Mouse (Mus musculus) left cerebral cortex, adult 18-20 months (tissue): ENCODE measurements around the gene Pik3cd. TPM values are rescaled to one million over a fixed set of nuclear protein-coding genes. Genes with fewer than 3 reads are reported as not detected.
A peak's percentile ranks its signal among the peaks of the same experiment; 100 is the strongest.
"Not testable (repeated sequence)": the region's sequence is repeated elsewhere in the genome, so short reads cannot be mapped to it uniquely, and the experiment has no call there.

ENCODE experiments used
- DNase-seq, 2 experiments: peaks; one replicate each; pipeline ENCODE4 v3.0.0; 2021 to 2022; ENCODE audit warnings: low spot score in 2 of 2, mixed read lengths in 1 of 2
- total RNA-seq, 2 experiments: library from RNA; stranded (reverse); gene quantifications; 2 replicates each; pipeline ENCODE4 v1.2.3; 2021

The Pik3cd gene
- total RNA-seq, 2 experiments from 2014 or later, result 23.8 to 24.9 TPM

GRCm38 (mm10) chr4:149654232-149654631, 48.1 kb downstream of the Pik3cd start:
- peak in 1 of 2 experiments; percentile 60 for DNase-seq

DNA sequence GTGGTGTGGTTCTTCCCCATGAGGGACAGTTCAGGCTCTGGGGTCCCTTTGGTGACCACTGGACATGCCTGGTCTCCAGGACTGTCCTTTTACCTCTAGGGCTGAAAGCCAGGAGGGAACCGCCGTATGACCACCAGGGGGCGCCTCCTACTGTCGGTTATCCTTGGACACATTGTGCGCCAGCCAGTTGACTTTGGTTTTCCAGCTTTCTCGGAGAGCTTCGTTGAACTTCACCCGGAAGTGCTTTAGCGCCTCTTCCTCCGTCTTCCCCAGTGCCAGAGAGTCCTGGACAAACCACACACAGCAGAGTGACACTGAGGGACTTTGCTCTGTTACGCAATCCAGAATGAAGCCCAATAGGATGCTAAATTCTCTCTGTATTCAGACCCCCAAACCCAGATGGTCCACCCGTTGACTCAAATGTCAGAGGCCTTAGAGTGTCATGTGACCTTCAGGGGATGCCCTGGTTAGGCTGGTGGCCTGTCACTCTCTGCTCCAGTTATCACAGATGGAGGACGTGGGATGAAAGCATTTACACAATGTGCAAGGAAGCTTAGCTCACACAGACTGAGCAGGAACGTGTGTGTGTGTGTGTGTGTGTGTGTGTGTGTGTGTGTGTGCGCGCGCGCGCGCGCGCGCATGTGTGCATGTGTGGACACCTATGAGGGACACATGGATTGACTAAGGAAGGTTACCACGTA, 51.7 kb downstream of the Pik3cd start:
- DNase-seq, result peak; percentile 73 to 78

GRCm38 (mm10) chr4:149648031-149648805, 54.2 kb downstream of the Pik3cd start:
- peak; percentile 49 to 63 for DNase-seq

DNA sequence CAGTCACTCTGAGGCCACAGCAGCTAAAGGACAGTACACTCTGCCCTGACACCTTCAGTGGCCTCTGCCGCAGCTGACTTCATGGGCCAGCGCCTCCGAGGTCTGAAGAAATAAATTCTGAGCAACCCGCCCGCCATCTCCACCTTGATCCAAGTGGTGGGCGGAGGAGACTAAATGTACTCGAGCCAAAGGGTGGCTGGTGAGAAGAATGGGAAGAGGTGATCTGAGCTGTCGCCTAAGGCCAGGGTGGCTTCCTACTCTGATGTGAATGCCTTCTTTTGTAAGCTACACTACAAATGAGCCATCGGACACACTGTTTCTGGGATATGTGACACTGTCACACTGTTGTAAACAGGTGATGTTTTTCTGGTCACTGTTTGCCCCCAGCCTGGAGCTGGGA, 56.6 kb downstream of the Pik3cd start:
- no peak for DNase-seq

- no peak for DNase-seq
These were observed 60.4 kb downstream of the Pik3cd start for GRCm38 (mm10) chr4:149641956-149642355.

GRCm38 (mm10) chr4:149641400-149641799, 61.0 kb downstream of the Pik3cd start:
- no peak for DNase-seq

- no peak for DNase-seq
These were observed 61.5 kb downstream of the Pik3cd start for GRCm38 (mm10) chr4:149640831-149641230.

- no peak for DNase-seq
These were observed 64.4 kb downstream of the Pik3cd start for GRCm38 (mm10) chr4:149637942-149638341.

- DNase-seq, result no peak
These were observed 66.4 kb downstream of the Pik3cd start for GRCm38 (mm10) chr4:149635915-149636415.

DNA sequence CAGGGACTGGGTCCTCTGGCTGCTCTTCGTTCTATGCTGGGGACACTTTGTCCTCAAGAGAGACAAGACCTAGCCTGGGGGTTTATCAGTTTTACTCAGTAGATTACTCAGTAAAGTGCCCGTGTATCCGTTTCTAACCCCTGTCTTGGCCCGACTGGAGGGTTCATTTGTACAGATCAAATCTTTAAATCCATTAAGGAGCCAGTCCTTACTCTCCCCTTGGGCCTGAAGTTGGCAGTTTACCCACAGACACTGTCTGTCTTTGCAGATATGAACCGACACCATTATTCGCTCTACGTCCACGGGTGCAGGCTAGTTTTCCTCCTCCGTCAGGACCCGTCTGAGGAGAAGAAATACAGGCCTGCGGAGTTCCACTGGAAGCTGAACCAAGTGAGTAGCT, 67.4 kb downstream of the Pik3cd start:
- no peak for DNase-seq

- DNase-seq, result no peak
These were observed 68.2 kb downstream of the Pik3cd start for GRCm38 (mm10) chr4:149634157-149634556.

GRCm38 (mm10) chr4:149632670-149633307, 69.6 kb downstream of the Pik3cd start:
- DNase-seq, result no peak

DNA sequence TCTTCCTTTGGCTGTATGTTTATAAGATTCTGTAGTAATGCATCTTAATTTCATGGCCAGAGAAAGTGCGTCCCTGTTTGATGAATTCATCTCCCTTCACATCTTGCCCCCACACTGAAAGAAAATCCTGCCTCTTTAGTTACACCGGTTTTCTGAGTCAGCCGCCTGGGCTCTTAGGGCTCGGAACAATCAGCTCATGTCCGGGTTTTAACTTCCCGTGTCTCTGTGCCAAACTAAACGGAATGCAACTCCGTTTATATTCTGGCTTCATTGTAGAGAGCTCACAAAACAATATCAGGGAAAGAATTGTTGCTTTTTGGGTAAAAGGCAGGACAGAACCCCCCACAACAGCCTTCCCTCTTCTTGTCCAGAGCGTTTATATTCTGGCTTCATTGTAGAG, 73.6 kb downstream of the Pik3cd start:
- no peak for DNase-seq

DNA sequence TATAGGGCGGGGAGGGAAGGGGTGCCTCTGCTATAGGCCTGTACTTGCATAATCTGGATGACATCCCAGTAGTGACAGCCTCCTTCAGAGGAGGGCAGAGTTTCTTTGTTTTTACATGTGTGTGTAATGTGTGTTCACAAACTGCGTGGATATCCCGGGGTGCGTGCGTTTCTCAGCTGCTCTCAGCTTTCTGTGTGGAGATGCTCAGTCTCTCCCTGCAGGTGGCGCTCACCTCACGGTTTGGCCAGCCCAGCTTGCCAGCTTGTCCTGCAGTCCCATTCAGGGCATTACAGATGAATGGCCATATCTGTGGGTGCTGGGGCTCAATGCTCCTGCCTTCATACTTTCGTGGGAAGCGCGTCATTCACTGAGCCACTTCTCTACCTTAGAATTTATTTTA, 74.0 kb downstream of the Pik3cd start:
- DNase-seq, result peak; percentile 61 to 62

DNA sequence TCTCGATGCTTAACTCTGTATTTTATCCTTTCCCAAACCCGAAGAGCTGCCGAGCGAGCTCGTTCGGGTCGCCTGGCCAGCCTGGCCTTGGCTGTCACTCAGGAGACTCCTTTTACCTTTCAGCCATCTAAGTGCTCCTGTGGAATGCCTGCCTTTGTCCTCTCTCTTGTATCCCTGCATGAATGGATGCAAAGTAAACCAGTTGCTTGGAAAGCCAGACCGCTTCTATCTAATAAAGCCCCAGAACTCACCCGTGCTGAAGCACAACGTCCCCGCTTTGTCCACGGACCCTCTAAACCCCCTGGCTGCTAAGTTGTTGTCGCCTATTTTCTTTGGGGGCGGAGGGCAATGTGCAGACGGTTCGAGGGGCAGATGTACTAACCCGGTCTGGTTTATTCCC, 75.6 kb downstream of the Pik3cd start:
- DNase-seq, result no peak

GRCm38 (mm10) chr4:149623711-149624110, 78.7 kb downstream of the Pik3cd start:
- no peak for DNase-seq

DNA sequence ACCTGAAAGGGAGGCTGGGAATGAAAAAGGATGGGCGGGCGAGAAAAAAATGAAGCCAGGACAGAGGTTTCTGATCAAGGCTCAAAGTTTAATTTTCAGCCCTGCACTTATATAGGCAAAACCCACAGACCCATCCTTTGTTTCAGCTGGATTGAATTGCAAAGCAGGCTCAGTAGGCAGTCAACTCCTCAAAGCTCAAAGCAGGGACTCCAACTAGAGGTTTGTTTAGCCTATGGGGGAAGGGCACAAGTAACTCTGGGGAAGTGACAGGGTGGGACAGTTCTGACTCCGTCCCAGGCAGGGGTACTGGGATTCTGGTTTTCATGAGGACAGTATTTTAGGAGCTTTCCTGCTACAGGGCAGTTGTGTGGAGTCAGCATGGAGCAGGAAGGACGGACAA, 81.1 kb downstream of the Pik3cd start:
- no peak for DNase-seq

DNA sequence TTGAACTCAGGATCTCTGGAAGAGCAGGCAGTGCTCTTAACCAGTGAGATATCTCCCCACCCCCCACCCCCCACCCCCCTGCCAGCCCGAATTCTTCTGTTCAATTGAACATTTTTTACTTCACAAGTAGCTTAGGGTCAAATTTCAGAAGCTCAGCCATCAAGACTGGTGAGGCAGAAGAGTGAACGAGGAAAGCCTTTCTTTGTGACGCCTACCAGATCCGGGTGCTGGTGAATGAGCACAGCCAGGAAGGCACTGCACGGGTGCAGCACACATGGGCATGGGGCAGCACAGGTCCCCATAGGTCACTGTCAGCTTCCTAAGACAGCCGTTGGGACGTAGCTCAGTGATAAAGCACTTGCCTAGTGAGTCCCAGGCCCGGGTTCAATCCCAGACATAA, 82.4 kb downstream of the Pik3cd start:
- no peak for DNase-seq

DNA sequence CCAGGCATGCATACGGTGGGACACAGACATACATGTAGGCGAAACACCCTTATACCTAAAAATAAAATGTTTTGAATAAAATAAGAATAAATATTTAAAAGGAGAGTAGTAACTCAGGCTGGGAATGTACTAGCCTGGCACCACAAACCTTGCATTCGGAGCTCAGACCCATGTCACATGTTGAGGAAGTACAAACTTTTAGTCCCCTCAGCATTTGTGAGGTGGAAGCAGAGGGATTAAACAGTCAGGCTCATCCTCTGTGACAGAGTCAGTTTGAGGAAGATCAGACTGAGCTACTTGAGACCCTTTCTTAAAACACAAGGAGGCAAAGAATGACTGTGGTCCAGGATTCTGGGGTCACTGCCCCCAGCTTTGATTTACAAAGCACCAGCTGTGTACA, 85.4 kb downstream of the Pik3cd start:
- not testable (repeated sequence) for DNase-seq

DNA sequence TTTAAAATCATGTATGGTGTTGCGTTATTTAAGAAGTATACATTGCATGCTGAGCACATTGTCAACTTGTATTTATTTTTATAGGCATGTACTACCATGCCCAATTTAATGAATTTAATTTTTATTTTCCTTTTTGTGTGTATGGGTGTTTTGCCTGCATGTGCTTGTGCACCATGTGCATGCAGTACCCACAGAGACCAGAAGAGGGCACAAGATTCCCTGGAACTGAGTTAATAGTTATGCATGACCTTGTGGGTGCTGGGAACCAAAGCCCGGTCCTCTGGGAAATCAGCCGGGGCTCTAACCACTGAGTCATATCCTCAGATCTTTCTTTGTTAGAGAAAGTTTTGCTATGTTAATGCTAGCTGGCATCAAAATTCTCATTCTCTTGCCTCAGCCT, 87.5 kb downstream of the Pik3cd start:
- DNase-seq, result no peak

- DNase-seq, result not testable (repeated sequence)
These were observed 88.9 kb downstream of the Pik3cd start for GRCm38 (mm10) chr4:149613497-149613896.
